Mouse (Mus musculus): ENCODE results near the gene Bex4. TPM values are rescaled to one million over a fixed set of nuclear protein-coding genes. Genes with fewer than 3 reads are reported as not detected.
"Not testable (repeated sequence)": the region's sequence is repeated elsewhere in the genome, so short reads cannot be mapped to it uniquely, and the experiment has no call there.

Gene Bex4
- polyA plus RNA-seq, 1 experiment from 2014 or later, result 71.4 TPM

- not testable (repeated sequence) for H3K9me3 ChIP-seq (replicated peaks); H3K27me3 ChIP-seq; H3K4me1 ChIP-seq; ATAC-seq (ENCODE audit: low FRiP score); H3K27ac ChIP-seq; H3K36me3 ChIP-seq
- 0 out of 2 replicates have a peak overlapping the region, but pooled peaks have one; percentile 47 for H3K9ac ChIP-seq
- WGBS, result 30% methylated on average over 5 of the region's 5 CpGs
- H3K4me3 ChIP-seq, result peak overlapping the region; percentile 46
- H3K4me2 ChIP-seq (replicated peaks), result peak overlapping the region; percentile 49
Measured at GRCm38 (mm10) chrX:136139640-136140004, 826 bp downstream of the Bex4 start.

GRCm38 (mm10) chrX:136141385-136141784 lies 2.6 kb downstream of the Bex4 start:
- ATAC-seq (ENCODE audit: low FRiP score), result no peak
- no peaks in the 10 kb centered on the region for H3K9me3 ChIP-seq (replicated peaks)
- H3K36me3 ChIP-seq, result no peaks in the 10 kb centered on the region
- WGBS, result 79% methylated on average over 5 of the region's 5 CpGs
- H3K27ac ChIP-seq, result no peak overlapping the region
- H3K27me3 ChIP-seq, result no peaks in the 10 kb centered on the region
- H3K4me3 ChIP-seq, result no peak overlapping the region
- H3K9ac ChIP-seq, result no peak overlapping the region
- H3K4me2 ChIP-seq (replicated peaks), result no peak overlapping the region
- no peaks in the 10 kb centered on the region for H3K4me1 ChIP-seq

GRCm38 (mm10) chrX:136143711-136144110 lies 4.9 kb downstream of the Bex4 start:
- WGBS, result 93% methylated on average over 2 of the region's 2 CpGs

GRCm38 (mm10) chrX:136144195-136144594 lies 5.4 kb downstream of the Bex4 start:
- H3K4me3 ChIP-seq, result no peak overlapping the region
- H3K4me2 ChIP-seq (replicated peaks), result no peak overlapping the region
- no peak for ATAC-seq (ENCODE audit: low FRiP score)
- H3K27ac ChIP-seq, result no peak overlapping the region
- H3K9me3 ChIP-seq (replicated peaks), result no peaks in the 10 kb centered on the region
- no peaks in the 10 kb centered on the region for H3K36me3 ChIP-seq
- WGBS, result 75% methylated on average over 7 of the region's 7 CpGs
- no peak overlapping the region for H3K9ac ChIP-seq
- H3K27me3 ChIP-seq, result no peaks in the 10 kb centered on the region
- no peaks in the 10 kb centered on the region for H3K4me1 ChIP-seq

More at GRCm38 (mm10) chrX:136143711-136144110, 4.9 kb downstream of the Bex4 start:
- ATAC-seq (ENCODE audit: low FRiP score), result no peak
- no peak overlapping the region for H3K4me3 ChIP-seq
- H3K4me2 ChIP-seq (replicated peaks), result no peak overlapping the region
- no peaks in the 10 kb centered on the region for H3K9me3 ChIP-seq (replicated peaks)
- no peak overlapping the region for H3K27ac ChIP-seq
- no peaks in the 10 kb centered on the region for H3K4me1 ChIP-seq
- no peaks in the 10 kb centered on the region for H3K36me3 ChIP-seq
- no peaks in the 10 kb centered on the region for H3K27me3 ChIP-seq
- no peak overlapping the region for H3K9ac ChIP-seq

GRCm38 (mm10) chrX:136170625-136171024 lies 31.8 kb downstream of the Bex4 start:
- H3K27me3 ChIP-seq, result no peaks in the 10 kb centered on the region
- no peaks in the 10 kb centered on the region for H3K36me3 ChIP-seq
- ATAC-seq (ENCODE audit: low FRiP score), result no peak
- peak overlapping the region; percentile 38 for H3K9ac ChIP-seq
- H3K9me3 ChIP-seq (replicated peaks), result no peaks in the 10 kb centered on the region
- peak overlapping the region; percentile 53 for H3K4me3 ChIP-seq
- no peak overlapping the region for H3K27ac ChIP-seq
- H3K4me1 ChIP-seq, result 0 out of 2 replicates have a peak, but pooled peaks cover 2% of the 10 kb centered on the region
- H3K4me2 ChIP-seq (replicated peaks), result peak overlapping the region; percentile 47
- 64% methylated on average over 10 of the region's 10 CpGs for WGBS

GRCm38 (mm10) chrX:136171189-136172117 lies 32.7 kb downstream of the Bex4 start:
- H3K36me3 ChIP-seq, result no peaks in the 10 kb centered on the region
- ATAC-seq (ENCODE audit: low FRiP score), result peak; percentile 75
- peak overlapping the region; percentile 80 for H3K27ac ChIP-seq
- H3K9ac ChIP-seq, result peak overlapping the region; percentile 68
- H3K4me1 ChIP-seq, result 0 out of 2 replicates have a peak, but pooled peaks cover 2% of the 10 kb centered on the region
- peak overlapping the region; percentile 53 for H3K4me3 ChIP-seq
- 22% methylated on average over 24 of the region's 24 CpGs for WGBS
- peak overlapping the region; percentile 47 for H3K4me2 ChIP-seq (replicated peaks)
- no peaks in the 10 kb centered on the region for H3K9me3 ChIP-seq (replicated peaks)
- 0 out of 2 replicates have a peak, but pooled peaks cover 4% of the 10 kb centered on the region for H3K27me3 ChIP-seq

GRCm38 (mm10) chrX:136172118-136172551 lies 33.3 kb downstream of the Bex4 start, which contains the start of gene Tceal8:
Gene Tceal8, minus strand, starts transcription at chrX:136172342.
- peak within 1 kb of the TSS; percentile 85 for H3K27ac ChIP-seq
- H3K4me2 ChIP-seq (replicated peaks), result peak within 1 kb of the TSS; percentile 47
- H3K4me3 ChIP-seq, result peak within 1 kb of the TSS; percentile 53
- WGBS, result 14% methylated on average over 10 of the region's 10 CpGs
- ATAC-seq (ENCODE audit: low FRiP score), result peak; percentile 96
- H3K36me3 ChIP-seq, result no peaks in the 10 kb centered on the region
- H3K27me3 ChIP-seq, result peaks cover 9% of the 10 kb centered on the region; the same call in 1 of the 2 replicates
- H3K4me1 ChIP-seq, result 0 out of 2 replicates have a peak, but pooled peaks cover 2% of the 10 kb centered on the region
- peak within 1 kb of the TSS; percentile 68 for H3K9ac ChIP-seq
- no peaks in the 10 kb centered on the region for H3K9me3 ChIP-seq (replicated peaks)

- Histone ChIP-seq H3K9ac (0 out of 2 replicates have a peak overlapping the region, but pooled peaks have one; percentile 2), H3K27me3 (peaks cover 9% of the 10 kb centered on the region; the same call in 1 of the 2 replicates), H3K27ac (0 out of 2 replicates have a peak overlapping the region, but pooled peaks have one; percentile 85), H3K4me3 (peak overlapping the region; percentile 53), H3K9me3 (replicated peaks) (no peaks in the 10 kb centered on the region), H3K36me3 (no peaks in the 10 kb centered on the region), H3K4me2 (replicated peaks) (peak overlapping the region; percentile 42), H3K4me1 (0 out of 2 replicates have a peak, but pooled peaks cover 2% of the 10 kb centered on the region)
- WGBS, result 29% methylated on average over 10 of the region's 10 CpGs
- no peak for ATAC-seq (ENCODE audit: low FRiP score)
Measured at GRCm38 (mm10) chrX:136172786-136173185, 34.0 kb downstream of the Bex4 start.

- H3K4me1 ChIP-seq, result no peaks in the 10 kb centered on the region
- H3K27me3 ChIP-seq, result peaks cover 10% of the 10 kb centered on the region; the same call in 1 of the 2 replicates
- H3K9ac ChIP-seq, result no peak overlapping the region
- H3K4me2 ChIP-seq (replicated peaks), result no peak overlapping the region
- H3K27ac ChIP-seq, result no peak overlapping the region
- no peak overlapping the region for H3K4me3 ChIP-seq
- no peak for ATAC-seq (ENCODE audit: low FRiP score)
- no peaks in the 10 kb centered on the region for H3K36me3 ChIP-seq
- no peaks in the 10 kb centered on the region for H3K9me3 ChIP-seq (replicated peaks)
- 25% methylated on average over 9 of the region's 11 CpGs for WGBS
Measured at GRCm38 (mm10) chrX:136180897-136181553, 42.2 kb downstream of the Bex4 start.

- 85% methylated on average over 1 of the region's 1 CpGs for WGBS
- ATAC-seq (ENCODE audit: low FRiP score), result no peak
- H3K4me1 ChIP-seq, result no peaks in the 10 kb centered on the region
- no peak overlapping the region for H3K27ac ChIP-seq
- no peaks in the 10 kb centered on the region for H3K9me3 ChIP-seq (replicated peaks)
- no peak overlapping the region for H3K9ac ChIP-seq
- H3K4me2 ChIP-seq (replicated peaks), result no peak overlapping the region
- H3K4me3 ChIP-seq, result no peak overlapping the region
- no peaks in the 10 kb centered on the region for H3K36me3 ChIP-seq
- H3K27me3 ChIP-seq, result 0 out of 2 replicates have a peak, but pooled peaks cover 4% of the 10 kb centered on the region
Measured at GRCm38 (mm10) chrX:136183107-136183506, 44.3 kb downstream of the Bex4 start.

Measured in hindbrain, embryonic 12.5 days (tissue).